Mouse (Mus musculus): Measurements from ENCODE around the gene Hcst. TPM values are rescaled to one million over a fixed set of nuclear protein-coding genes. Genes with fewer than 3 reads are reported as not detected.

Hcst gene
- polyA plus RNA-seq, 1 experiment from 2014 or later, result not detected

DNA sequence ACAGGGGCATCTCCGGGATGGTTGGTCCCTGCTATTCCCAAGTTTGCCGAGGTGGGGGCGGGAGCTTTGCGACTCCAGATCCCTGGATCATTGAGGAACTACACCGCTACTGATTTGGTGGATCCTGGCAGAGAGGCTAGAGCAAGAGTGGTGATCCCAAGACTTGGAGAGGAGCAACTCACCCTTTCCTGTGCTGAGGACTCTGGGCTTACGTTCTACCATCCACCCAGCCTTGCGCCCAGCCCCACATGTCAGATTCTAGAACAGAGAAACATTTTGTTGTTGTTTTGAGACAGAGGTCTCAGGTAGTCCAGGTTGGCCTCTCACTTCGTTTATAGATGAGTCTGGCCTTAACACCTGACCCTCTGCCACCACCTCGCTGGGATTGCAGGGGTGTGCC, 2.9 kb upstream of the Hcst start:
- H3K27ac ChIP-seq (ENCODE audit: low read length), result peak overlapping the region; percentile 31
- peak overlapping the region; percentile 79 for H3K9ac ChIP-seq (ENCODE audit: low read depth, low read length)
- peak overlapping the region; percentile 99 for H3K4me2 ChIP-seq (ENCODE audit: low read length)
- peaks cover 7% of the 10 kb centered on the region; the same call in 1 of the 2 replicates for H3K36me3 ChIP-seq (ENCODE audit: control insufficient read depth, insufficient read depth, low read length)
- no peaks in the 10 kb centered on the region for H3K27me3 ChIP-seq (ENCODE audit: control insufficient read depth, insufficient read depth, low read depth, low read length)
- H3K4me3 ChIP-seq (ENCODE audit: low read depth, low read length), result peak overlapping the region; percentile 68
- WGBS, result 7% methylated on average over 9 of the region's 9 CpGs
- H3K4me1 ChIP-seq (ENCODE audit: control insufficient read depth, insufficient read depth, low read length), result peaks cover 17% of the 10 kb centered on the region; the same call in 1 of the 2 replicates
- peaks cover 3% of the 10 kb centered on the region; the same call in 1 of the 2 replicates for H3K9me3 ChIP-seq (replicated peaks; ENCODE audit: control insufficient read depth, low read length, poor library complexity, severe bottlenecking)
- peak; percentile 54 for ATAC-seq

- Histone ChIP-seq H3K9me3 (replicated peaks; ENCODE audit: control insufficient read depth, low read length, poor library complexity, severe bottlenecking) (peaks cover 3% of the 10 kb centered on the region; the same call in 1 of the 2 replicates), H3K4me1 (ENCODE audit: control insufficient read depth, insufficient read depth, low read length) (peaks cover 17% of the 10 kb centered on the region; the same call in 1 of the 2 replicates), H3K36me3 (ENCODE audit: control insufficient read depth, insufficient read depth, low read length) (peaks cover 3% of the 10 kb centered on the region; the same call in 1 of the 2 replicates), H3K4me2 (ENCODE audit: low read length) (peak overlapping the region; percentile 99), H3K4me3 (ENCODE audit: low read depth, low read length) (peak overlapping the region; percentile 68), H3K27ac (ENCODE audit: low read length) (peak overlapping the region; percentile 58), H3K27me3 (ENCODE audit: control insufficient read depth, insufficient read depth, low read depth, low read length) (no peaks in the 10 kb centered on the region), H3K9ac (ENCODE audit: low read depth, low read length) (peak overlapping the region; percentile 79)
- under 1% methylated on average over 45 of the region's 45 CpGs for WGBS
- peak; percentile 89 for ATAC-seq
Observed at GRCm38 (mm10) chr7:30421890-30422435, 2.3 kb upstream of the Hcst start.

- Histone ChIP-seq H3K4me2 (ENCODE audit: low read length) (peak within 1 kb of the TSS; percentile 99), H3K9ac (ENCODE audit: low read depth, low read length) (peak within 1 kb of the TSS; percentile 79), H3K27me3 (ENCODE audit: control insufficient read depth, insufficient read depth, low read depth, low read length) (no peaks in the 10 kb centered on the region), H3K9me3 (replicated peaks; ENCODE audit: control insufficient read depth, low read length, poor library complexity, severe bottlenecking) (peaks cover 3% of the 10 kb centered on the region; the same call in 1 of the 2 replicates), H3K27ac (ENCODE audit: low read length) (peak within 1 kb of the TSS; percentile 58), H3K36me3 (ENCODE audit: control insufficient read depth, insufficient read depth, low read length) (0 out of 2 replicates have a peak, but pooled peaks cover 2% of the 10 kb centered on the region), H3K4me1 (ENCODE audit: control insufficient read depth, insufficient read depth, low read length) (peaks cover 17% of the 10 kb centered on the region; the same call in 1 of the 2 replicates), H3K4me3 (ENCODE audit: low read depth, low read length) (peak within 1 kb of the TSS; percentile 68)
- 10% methylated on average over 31 of the region's 31 CpGs for WGBS
- ATAC-seq, result peak; percentile 6
Observed at GRCm38 (mm10) chr7:30421175-30421889, 1.7 kb upstream of the Hcst start, which contains the start of gene Nfkbid. Gene Nfkbid (plus strand): TSS chr7:30421732.

- Histone ChIP-seq H3K4me1 (ENCODE audit: control insufficient read depth, insufficient read depth, low read length) (peaks cover 17% of the 10 kb centered on the region; the same call in 1 of the 2 replicates), H3K27me3 (ENCODE audit: control insufficient read depth, insufficient read depth, low read depth, low read length) (no peaks in the 10 kb centered on the region), H3K27ac (ENCODE audit: low read length) (no peak overlapping the region), H3K9ac (ENCODE audit: low read depth, low read length) (no peak overlapping the region), H3K4me3 (ENCODE audit: low read depth, low read length) (no peak overlapping the region), H3K9me3 (replicated peaks; ENCODE audit: control insufficient read depth, low read length, poor library complexity, severe bottlenecking) (peaks cover 3% of the 10 kb centered on the region; the same call in 1 of the 2 replicates), H3K4me2 (ENCODE audit: low read length) (no peak overlapping the region), H3K36me3 (ENCODE audit: control insufficient read depth, insufficient read depth, low read length) (no peaks in the 10 kb centered on the region)
- ATAC-seq, result no peak
- WGBS, result 94% methylated on average over 3 of the region's 3 CpGs
Observed at GRCm38 (mm10) chr7:30420673-30421072, 1.0 kb upstream of the Hcst start.

DNA sequence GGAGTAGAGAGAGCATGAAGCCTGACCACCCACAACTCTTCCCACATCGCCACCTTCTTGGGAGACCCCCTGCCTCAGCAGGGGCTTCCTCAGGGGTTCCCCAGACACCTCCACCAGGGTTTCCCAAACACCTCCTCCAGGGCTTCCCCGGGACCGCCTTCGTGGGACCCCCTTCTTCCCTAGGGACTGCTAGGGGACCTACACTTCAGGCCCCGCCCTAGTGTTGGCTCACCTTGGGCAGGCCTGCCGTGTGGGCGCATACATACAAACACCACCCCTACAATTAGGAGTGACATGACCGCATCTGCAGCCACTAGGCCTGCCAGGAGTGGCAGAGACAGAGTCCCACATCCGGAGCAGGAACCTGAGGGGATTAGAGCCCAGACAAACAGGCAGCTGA, 1.8 kb downstream of the Hcst start:
- no peak for ATAC-seq
- Histone ChIP-seq H3K4me3 (ENCODE audit: low read depth, low read length) (no peak overlapping the region), H3K9me3 (replicated peaks; ENCODE audit: control insufficient read depth, low read length, poor library complexity, severe bottlenecking) (peaks cover 7% of the 10 kb centered on the region; the same call in 1 of the 2 replicates), H3K27ac (ENCODE audit: low read length) (no peak overlapping the region), H3K4me1 (ENCODE audit: control insufficient read depth, insufficient read depth, low read length) (peaks cover 8% of the 10 kb centered on the region; the same call in 1 of the 2 replicates), H3K36me3 (ENCODE audit: control insufficient read depth, insufficient read depth, low read length) (no peaks in the 10 kb centered on the region), H3K4me2 (ENCODE audit: low read length) (no peak overlapping the region), H3K9ac (ENCODE audit: low read depth, low read length) (no peak overlapping the region), H3K27me3 (ENCODE audit: control insufficient read depth, insufficient read depth, low read depth, low read length) (no peaks in the 10 kb centered on the region; the same call in 1 of the 2 replicates)
- WGBS, result 78% methylated on average over 9 of the region's 9 CpGs

DNA sequence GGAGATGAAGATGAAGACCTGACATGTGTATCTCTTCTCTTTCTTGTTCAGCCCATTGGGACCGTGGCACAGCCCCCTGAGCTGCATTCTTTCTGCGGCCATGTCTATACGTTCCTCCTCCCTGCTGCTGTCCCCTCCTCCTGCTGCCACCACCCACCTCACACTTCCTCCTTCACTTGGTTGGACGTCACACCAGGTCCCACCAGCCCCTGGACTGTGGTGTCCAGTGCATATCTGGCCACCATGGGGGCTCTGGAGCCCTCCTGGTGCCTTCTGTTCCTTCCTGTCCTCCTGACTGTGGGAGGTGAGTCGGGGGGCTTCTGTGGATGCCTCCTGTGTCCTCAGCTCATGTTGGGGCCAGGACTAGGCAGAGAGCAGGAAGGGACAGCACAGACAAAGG, 6.1 kb downstream of the Hcst start, which contains the start of gene Tyrobp:
TSS of gene Tyrobp (plus strand) at position 165 of the 400 bp plus-strand sequence.
- Histone ChIP-seq H3K27me3 (ENCODE audit: control insufficient read depth, insufficient read depth, low read depth, low read length) (no peaks in the 10 kb centered on the region; the same call in 1 of the 2 replicates), H3K27ac (ENCODE audit: low read length) (no peak within 1 kb of the TSS), H3K9ac (ENCODE audit: low read depth, low read length) (no peak within 1 kb of the TSS), H3K4me1 (ENCODE audit: control insufficient read depth, insufficient read depth, low read length) (no peaks in the 10 kb centered on the region), H3K9me3 (replicated peaks; ENCODE audit: control insufficient read depth, low read length, poor library complexity, severe bottlenecking) (peaks cover 3% of the 10 kb centered on the region; the same call in 1 of the 2 replicates), H3K4me2 (ENCODE audit: low read length) (no peak within 1 kb of the TSS), H3K36me3 (ENCODE audit: control insufficient read depth, insufficient read depth, low read length) (no peaks in the 10 kb centered on the region), H3K4me3 (ENCODE audit: low read depth, low read length) (no peak within 1 kb of the TSS)
- WGBS, result 77% methylated on average over 5 of the region's 5 CpGs
- no peak for ATAC-seq

DNA sequence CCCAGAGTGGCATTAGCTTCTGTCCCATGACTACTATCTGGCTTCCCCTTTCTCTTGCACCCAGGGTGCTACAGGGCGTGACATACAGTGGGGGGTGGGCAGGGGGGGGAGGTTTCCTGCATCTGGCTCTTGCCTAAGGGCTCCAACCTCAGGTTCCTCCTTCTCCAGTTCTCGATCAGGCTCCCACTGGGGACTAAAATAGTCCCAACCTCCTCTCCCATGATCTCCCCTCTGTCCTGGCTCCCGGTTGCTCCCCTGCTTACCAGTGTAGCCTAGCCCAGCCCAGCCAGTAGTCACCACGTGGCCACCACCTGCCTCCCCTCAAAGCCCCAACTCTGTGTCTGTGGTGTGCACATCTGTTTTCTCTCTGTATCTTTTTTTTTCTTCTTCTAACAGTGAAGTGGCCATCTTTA, 6.9 kb downstream of the Hcst start:
- H3K27me3 ChIP-seq (ENCODE audit: control insufficient read depth, insufficient read depth, low read depth, low read length), result no peaks in the 10 kb centered on the region; the same call in 1 of the 2 replicates
- H3K4me3 ChIP-seq (ENCODE audit: low read depth, low read length), result no peak overlapping the region
- H3K9ac ChIP-seq (ENCODE audit: low read depth, low read length), result no peak overlapping the region
- H3K4me1 ChIP-seq (ENCODE audit: control insufficient read depth, insufficient read depth, low read length), result no peaks in the 10 kb centered on the region
- no peak overlapping the region for H3K27ac ChIP-seq (ENCODE audit: low read length)
- ATAC-seq, result no peak
- no peak overlapping the region for H3K4me2 ChIP-seq (ENCODE audit: low read length)
- H3K9me3 ChIP-seq (replicated peaks; ENCODE audit: control insufficient read depth, low read length, poor library complexity, severe bottlenecking), result peaks cover 3% of the 10 kb centered on the region; the same call in 1 of the 2 replicates
- WGBS, result 45% methylated on average over 4 of the region's 4 CpGs
- H3K36me3 ChIP-seq (ENCODE audit: control insufficient read depth, insufficient read depth, low read length), result no peaks in the 10 kb centered on the region

DNA sequence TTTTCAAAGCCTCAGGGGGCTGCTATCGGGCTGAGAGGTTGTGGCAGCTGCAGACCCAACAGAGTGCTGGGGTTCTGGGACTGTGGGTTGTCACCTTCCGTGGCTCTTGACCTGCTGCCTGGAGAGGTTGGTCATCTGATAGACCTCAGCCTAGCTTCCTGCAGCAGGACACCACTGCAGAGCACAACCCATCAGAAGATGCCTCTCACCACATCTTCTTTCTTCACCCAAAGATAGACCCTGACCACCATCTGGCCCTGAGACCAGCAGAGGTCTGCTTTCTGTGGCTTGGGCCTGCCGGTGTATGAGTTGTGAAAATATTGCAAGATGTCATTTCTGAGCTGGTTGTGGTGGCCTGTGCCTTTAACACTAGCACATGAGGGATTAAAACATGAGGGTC, 8.6 kb downstream of the Hcst start:
- Histone ChIP-seq H3K27ac (ENCODE audit: low read length) (no peak overlapping the region), H3K27me3 (ENCODE audit: control insufficient read depth, insufficient read depth, low read depth, low read length) (no peaks in the 10 kb centered on the region; the same call in 1 of the 2 replicates), H3K9ac (ENCODE audit: low read depth, low read length) (no peak overlapping the region), H3K36me3 (ENCODE audit: control insufficient read depth, insufficient read depth, low read length) (no peaks in the 10 kb centered on the region), H3K9me3 (replicated peaks; ENCODE audit: control insufficient read depth, low read length, poor library complexity, severe bottlenecking) (peaks cover 3% of the 10 kb centered on the region; the same call in 1 of the 2 replicates), H3K4me3 (ENCODE audit: low read depth, low read length) (no peak overlapping the region), H3K4me2 (ENCODE audit: low read length) (no peak overlapping the region), H3K4me1 (ENCODE audit: control insufficient read depth, insufficient read depth, low read length) (no peaks in the 10 kb centered on the region)
- 84% methylated on average over 3 of the region's 3 CpGs for WGBS
- ATAC-seq, result no peak
